Mouse (Mus musculus) ES-E14 (cell line): ENCODE measurements at regions not wholly inside any gene's neighbourhood (a gene's known extent, or its start where the extent isn't known, plus 50 kb on each side); places are given as distances from the start of the nearest gene placed in this dataset.

ENCODE experiments used
- CHD2 ChIP-seq: IDR thresholded peaks from 2 replicates; pipeline ENCODE4 v1.6.1; 2014; ENCODE audit warnings: mild to moderate bottlenecking, low read depth, low read length, inconsistent platforms
- HCFC1 ChIP-seq: IDR thresholded peaks from 2 replicates; pipeline ENCODE4 v1.6.1; 2012; ENCODE audit warnings: low read length, inconsistent platforms, borderline replicate concordance; ENCODE audit not compliant: insufficient read depth
- MAFK ChIP-seq: IDR thresholded peaks from 2 replicates; pipeline ENCODE4 v1.6.1; 2014; ENCODE audit warnings: mild to moderate bottlenecking, low read depth, low read length, inconsistent platforms; ENCODE audit not compliant: insufficient read depth
- ZC3H11A ChIP-seq: IDR thresholded peaks from 2 replicates; pipeline ENCODE4 v1.6.1; 2012; ENCODE audit warnings: low read depth, mild to moderate bottlenecking, inconsistent platforms, low read length, borderline replicate concordance
- ZNF384 ChIP-seq: IDR thresholded peaks from 2 replicates; pipeline ENCODE4 v1.6.1; 2012; ENCODE audit warnings: low read depth, low read length, inconsistent platforms

- TF ChIP-seq ZNF384, result no peak
- TF ChIP-seq MAFK, result no peak
- no peak for TF ChIP-seq HCFC1
- TF ChIP-seq CHD2, result no peak
- no peak for TF ChIP-seq ZC3H11A
Measured at GRCm38 (mm10) chr11:113163941-113164340, 381.9 kb downstream of the Sox9 start.
